Mouse (Mus musculus): Measurements from ENCODE around the gene Gm10337. TPM values are rescaled to one million over a fixed set of nuclear protein-coding genes. Genes with fewer than 3 reads are reported as not detected.

The Gm10337 gene
- polyA plus RNA-seq, 1 experiment from 2014 or later, result 5.5 TPM

GRCm38 (mm10) chr15:102518859-102519201 lies 15.3 kb downstream of the Gm10337 start:
- Histone ChIP-seq H3K27me3 (replicated peaks; ENCODE audit: control insufficient read depth, insufficient read depth, low read length) (no peaks in the 10 kb centered on the region), H3K4me3 (ENCODE audit: low read length) (peak overlapping the region; percentile 71), H3K27ac (ENCODE audit: low read length) (peak overlapping the region; percentile 100), H3K9me3 (ENCODE audit: control insufficient read depth, low read length) (no peaks in the 10 kb centered on the region), H3K4me2 (ENCODE audit: low read depth, low read length) (peak overlapping the region; percentile 91), H3K36me3 (ENCODE audit: control insufficient read depth, insufficient read depth, low read length) (peaks cover 4% of the 10 kb centered on the region; the same call in 1 of the 2 replicates), H3K4me1 (ENCODE audit: control insufficient read depth, insufficient read depth, low read length) (peaks cover 19% of the 10 kb centered on the region), H3K9ac (ENCODE audit: low read depth, low read length) (peak overlapping the region; percentile 94)
- no peak for ATAC-seq
- 11% methylated on average over 9 of the region's 9 CpGs for WGBS

GRCm38 (mm10) chr15:102519211-102520141 lies 16.0 kb downstream of the Gm10337 start:
- Histone ChIP-seq H3K9me3 (ENCODE audit: control insufficient read depth, low read length) (no peaks in the 10 kb centered on the region), H3K36me3 (ENCODE audit: control insufficient read depth, insufficient read depth, low read length) (peaks cover 6% of the 10 kb centered on the region), H3K4me2 (ENCODE audit: low read depth, low read length) (peak overlapping the region; percentile 91), H3K27me3 (replicated peaks; ENCODE audit: control insufficient read depth, insufficient read depth, low read length) (no peaks in the 10 kb centered on the region), H3K27ac (ENCODE audit: low read length) (peak overlapping the region; percentile 100), H3K9ac (ENCODE audit: low read depth, low read length) (peak overlapping the region; percentile 94), H3K4me1 (ENCODE audit: control insufficient read depth, insufficient read depth, low read length) (peaks cover 19% of the 10 kb centered on the region), H3K4me3 (ENCODE audit: low read length) (peak overlapping the region; percentile 71)
- WGBS, result 58% methylated on average over 16 of the region's 17 CpGs
- no peak for ATAC-seq

GRCm38 (mm10) chr15:102520416-102520815 lies 16.9 kb downstream of the Gm10337 start:
- H3K27ac ChIP-seq (ENCODE audit: low read length), result no peak overlapping the region; the same call in 1 of the 2 replicates
- ATAC-seq, result no peak

GRCm38 (mm10) chr15:102521480-102521879 lies 18.0 kb downstream of the Gm10337 start:
- Histone ChIP-seq H3K9ac (ENCODE audit: low read depth, low read length) (no peak overlapping the region), H3K4me1 (ENCODE audit: control insufficient read depth, insufficient read depth, low read length) (peaks cover 15% of the 10 kb centered on the region), H3K27me3 (replicated peaks; ENCODE audit: control insufficient read depth, insufficient read depth, low read length) (no peaks in the 10 kb centered on the region), H3K4me3 (ENCODE audit: low read length) (no peak overlapping the region), H3K36me3 (ENCODE audit: control insufficient read depth, insufficient read depth, low read length) (peaks cover 8% of the 10 kb centered on the region), H3K4me2 (ENCODE audit: low read depth, low read length) (no peak overlapping the region), H3K27ac (ENCODE audit: low read length) (no peak overlapping the region), H3K9me3 (ENCODE audit: control insufficient read depth, low read length) (no peaks in the 10 kb centered on the region)
- ATAC-seq, result no peak
- WGBS, result 69% methylated on average over 4 of the region's 4 CpGs

More at GRCm38 (mm10) chr15:102520416-102520815, 16.9 kb downstream of the Gm10337 start:
- peaks cover 8% of the 10 kb centered on the region for H3K36me3 ChIP-seq (ENCODE audit: control insufficient read depth, insufficient read depth, low read length)
- no peaks in the 10 kb centered on the region for H3K9me3 ChIP-seq (ENCODE audit: control insufficient read depth, low read length)
- no peaks in the 10 kb centered on the region for H3K27me3 ChIP-seq (replicated peaks; ENCODE audit: control insufficient read depth, insufficient read depth, low read length)
- WGBS, result 68% methylated on average over 4 of the region's 4 CpGs
- no peak overlapping the region for H3K4me2 ChIP-seq (ENCODE audit: low read depth, low read length)
- peak overlapping the region; percentile 31; the same call in 1 of the 2 replicates for H3K9ac ChIP-seq (ENCODE audit: low read depth, low read length)
- H3K4me1 ChIP-seq (ENCODE audit: control insufficient read depth, insufficient read depth, low read length), result peaks cover 19% of the 10 kb centered on the region
- no peak overlapping the region for H3K4me3 ChIP-seq (ENCODE audit: low read length)

- Histone ChIP-seq H3K9me3 (ENCODE audit: control insufficient read depth, low read length) (no peaks in the 10 kb centered on the region), H3K27ac (ENCODE audit: low read length) (no peak within 1 kb of the TSS), H3K27me3 (replicated peaks; ENCODE audit: control insufficient read depth, insufficient read depth, low read length) (no peaks in the 10 kb centered on the region), H3K4me1 (ENCODE audit: control insufficient read depth, insufficient read depth, low read length) (peaks cover 7% of the 10 kb centered on the region), H3K4me2 (ENCODE audit: low read depth, low read length) (no peak within 1 kb of the TSS), H3K4me3 (ENCODE audit: low read length) (no peak within 1 kb of the TSS), H3K36me3 (ENCODE audit: control insufficient read depth, insufficient read depth, low read length) (peaks cover 16% of the 10 kb centered on the region), H3K9ac (ENCODE audit: low read depth, low read length) (no peak within 1 kb of the TSS)
- no peak for ATAC-seq
- WGBS, result 10% methylated on average over 3 of the region's 3 CpGs
Observed at GRCm38 (mm10) chr15:102524892-102525485, 21.5 kb downstream of the Gm10337 start, which contains the start of gene Npff. TSS of gene Npff (minus strand) at chr15:102524942.

GRCm38 (mm10) chr15:102526111-102527002 lies 22.8 kb downstream of the Gm10337 start:
- Histone ChIP-seq H3K9me3 (ENCODE audit: control insufficient read depth, low read length) (no peaks in the 10 kb centered on the region), H3K27ac (ENCODE audit: low read length) (no peak overlapping the region), H3K9ac (ENCODE audit: low read depth, low read length) (no peak overlapping the region), H3K36me3 (ENCODE audit: control insufficient read depth, insufficient read depth, low read length) (peaks cover 16% of the 10 kb centered on the region), H3K4me1 (ENCODE audit: control insufficient read depth, insufficient read depth, low read length) (no peaks in the 10 kb centered on the region), H3K27me3 (replicated peaks; ENCODE audit: control insufficient read depth, insufficient read depth, low read length) (no peaks in the 10 kb centered on the region), H3K4me2 (ENCODE audit: low read depth, low read length) (no peak overlapping the region), H3K4me3 (ENCODE audit: low read length) (no peak overlapping the region)
- no peak for ATAC-seq
- 81% methylated on average over 6 of the region's 6 CpGs for WGBS

- no peak overlapping the region for H3K27ac ChIP-seq (ENCODE audit: low read length)
- peaks cover 16% of the 10 kb centered on the region for H3K36me3 ChIP-seq (ENCODE audit: control insufficient read depth, insufficient read depth, low read length)
- H3K4me1 ChIP-seq (ENCODE audit: control insufficient read depth, insufficient read depth, low read length), result no peaks in the 10 kb centered on the region
- H3K4me3 ChIP-seq (ENCODE audit: low read length), result no peak overlapping the region
- H3K9ac ChIP-seq (ENCODE audit: low read depth, low read length), result no peak overlapping the region
- WGBS, result 72% methylated on average over 3 of the region's 3 CpGs
- H3K4me2 ChIP-seq (ENCODE audit: low read depth, low read length), result no peak overlapping the region
- H3K9me3 ChIP-seq (ENCODE audit: control insufficient read depth, low read length), result no peaks in the 10 kb centered on the region
- H3K27me3 ChIP-seq (replicated peaks; ENCODE audit: control insufficient read depth, insufficient read depth, low read length), result no peaks in the 10 kb centered on the region
- ATAC-seq, result no peak
Observed at GRCm38 (mm10) chr15:102527936-102528335, 24.4 kb downstream of the Gm10337 start.

- no peak overlapping the region for H3K27ac ChIP-seq (ENCODE audit: low read length)
- ATAC-seq, result no peak
- H3K4me1 ChIP-seq (ENCODE audit: control insufficient read depth, insufficient read depth, low read length), result no peaks in the 10 kb centered on the region
- no peak overlapping the region for H3K4me3 ChIP-seq (ENCODE audit: low read length)
- H3K4me2 ChIP-seq (ENCODE audit: low read depth, low read length), result no peak overlapping the region
- peaks cover 16% of the 10 kb centered on the region for H3K36me3 ChIP-seq (ENCODE audit: control insufficient read depth, insufficient read depth, low read length)
- H3K9ac ChIP-seq (ENCODE audit: low read depth, low read length), result no peak overlapping the region
- no peaks in the 10 kb centered on the region for H3K9me3 ChIP-seq (ENCODE audit: control insufficient read depth, low read length)
- no peaks in the 10 kb centered on the region for H3K27me3 ChIP-seq (replicated peaks; ENCODE audit: control insufficient read depth, insufficient read depth, low read length)
- 92% methylated on average over 1 of the region's 1 CpGs for WGBS
Observed at GRCm38 (mm10) chr15:102528396-102528795, 24.9 kb downstream of the Gm10337 start.

GRCm38 (mm10) chr15:102530566-102530965 lies 27.0 kb downstream of the Gm10337 start:
- H3K4me1 ChIP-seq (ENCODE audit: control insufficient read depth, insufficient read depth, low read length), result no peaks in the 10 kb centered on the region
- no peak overlapping the region for H3K4me3 ChIP-seq (ENCODE audit: low read length)
- WGBS, result 81% methylated on average over 4 of the region's 4 CpGs
- peaks cover 10% of the 10 kb centered on the region for H3K36me3 ChIP-seq (ENCODE audit: control insufficient read depth, insufficient read depth, low read length)
- H3K9ac ChIP-seq (ENCODE audit: low read depth, low read length), result no peak overlapping the region
- ATAC-seq, result peak; percentile 21; the same call in 1 of the 2 replicates
- H3K27ac ChIP-seq (ENCODE audit: low read length), result no peak overlapping the region
- H3K9me3 ChIP-seq (ENCODE audit: control insufficient read depth, low read length), result no peaks in the 10 kb centered on the region
- H3K27me3 ChIP-seq (replicated peaks; ENCODE audit: control insufficient read depth, insufficient read depth, low read length), result no peaks in the 10 kb centered on the region
- no peak overlapping the region for H3K4me2 ChIP-seq (ENCODE audit: low read depth, low read length)
